Mouse (Mus musculus): ENCODE measurements around the gene Tcf21. TPM values are rescaled to one million over a fixed set of nuclear protein-coding genes. Genes with fewer than 3 reads are reported as not detected.

Tcf21 gene
- total RNA-seq, 2 experiments from 2014 or later: not detected

DNA sequence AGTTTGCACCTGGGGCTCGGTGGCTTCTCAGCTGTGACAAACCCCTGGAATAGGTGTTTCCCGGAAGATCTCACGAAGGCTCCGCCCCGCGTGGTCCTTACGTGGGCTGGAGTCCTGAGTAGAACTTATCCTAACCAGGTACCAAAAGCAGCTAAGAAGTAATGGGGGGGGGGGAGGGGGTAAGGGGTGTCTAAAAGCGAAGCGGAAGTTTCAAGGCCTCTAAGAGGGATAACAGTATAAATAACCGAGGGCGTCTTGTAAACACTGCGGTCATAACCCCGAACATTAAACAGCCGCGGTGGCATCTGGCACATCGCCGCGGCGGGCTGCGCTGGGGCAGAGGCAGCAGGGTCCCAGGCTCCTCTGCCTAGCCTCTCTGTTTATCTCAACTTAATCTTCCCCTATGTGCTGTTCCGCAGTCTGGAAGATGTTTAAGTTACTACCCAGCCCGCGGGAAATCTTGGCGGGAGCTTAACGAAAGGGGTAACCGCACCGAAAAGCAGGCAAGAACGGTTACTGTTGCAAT, 3.7 kb downstream of the Tcf21 start:
- no peak for DNase-seq (ENCODE audit: extremely low spot score in 1 of 2, low spot score in 1 of 2)

DNA sequence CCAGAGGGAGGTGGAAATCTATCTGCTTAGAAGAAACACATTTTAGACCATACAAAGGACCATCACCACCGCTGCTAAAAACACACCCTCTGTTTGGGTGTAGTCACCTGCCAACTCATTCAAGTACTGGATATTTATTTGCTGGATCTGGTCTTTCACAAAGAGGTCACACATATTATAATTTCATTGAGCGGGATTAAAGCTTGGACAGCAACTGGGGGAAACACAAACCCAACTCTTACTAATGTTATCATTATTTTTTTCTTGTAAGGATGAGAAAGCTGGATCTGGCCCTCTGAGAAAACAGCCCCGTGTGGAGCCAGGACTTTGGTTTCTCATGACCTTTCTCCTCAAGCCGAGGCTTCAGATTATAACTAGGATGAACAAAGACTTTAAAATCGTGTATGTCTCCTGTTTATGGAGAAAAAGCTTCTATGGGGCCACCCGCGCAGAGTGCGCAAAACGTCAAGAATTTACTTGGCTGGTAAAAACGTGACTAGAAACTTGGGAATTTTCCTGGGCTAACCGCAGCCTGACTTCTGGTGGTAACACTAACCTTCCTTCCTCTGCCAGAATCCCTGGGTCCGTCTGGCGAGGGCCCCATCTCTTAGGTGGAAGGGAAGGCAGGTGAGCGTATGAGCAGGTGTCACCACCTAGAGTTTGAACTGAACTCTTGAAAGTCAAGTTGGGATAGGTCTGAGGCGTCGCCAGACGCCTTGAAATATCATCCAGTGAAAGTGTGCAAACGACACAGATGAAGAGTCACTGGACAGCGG, 4.3 kb downstream of the Tcf21 start:
- DNase-seq (ENCODE audit: extremely low spot score in 1 of 2, low spot score in 1 of 2): no peak

DNA sequence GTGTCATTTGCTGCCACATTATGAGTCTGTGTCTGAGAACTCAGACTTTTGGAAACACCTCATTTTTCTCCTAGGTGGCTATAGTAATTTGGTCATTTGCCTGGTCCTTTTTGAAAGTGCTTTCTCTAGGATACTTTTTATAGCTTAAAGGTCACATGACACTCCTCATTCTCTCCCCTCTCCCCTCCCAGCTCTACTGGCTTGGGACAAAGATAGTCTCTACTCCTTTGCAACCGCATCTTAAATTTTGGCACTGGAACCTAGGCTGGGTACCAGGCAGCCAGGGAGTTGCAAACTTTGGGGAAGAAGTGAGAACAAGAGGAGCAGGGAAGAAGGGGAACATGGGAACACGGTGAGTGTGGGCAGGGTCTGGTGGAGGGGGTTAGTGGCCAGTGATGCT, 5.2 kb downstream of the Tcf21 start:
- no peak for DNase-seq (ENCODE audit: extremely low spot score in 1 of 2, low spot score in 1 of 2)

DNA sequence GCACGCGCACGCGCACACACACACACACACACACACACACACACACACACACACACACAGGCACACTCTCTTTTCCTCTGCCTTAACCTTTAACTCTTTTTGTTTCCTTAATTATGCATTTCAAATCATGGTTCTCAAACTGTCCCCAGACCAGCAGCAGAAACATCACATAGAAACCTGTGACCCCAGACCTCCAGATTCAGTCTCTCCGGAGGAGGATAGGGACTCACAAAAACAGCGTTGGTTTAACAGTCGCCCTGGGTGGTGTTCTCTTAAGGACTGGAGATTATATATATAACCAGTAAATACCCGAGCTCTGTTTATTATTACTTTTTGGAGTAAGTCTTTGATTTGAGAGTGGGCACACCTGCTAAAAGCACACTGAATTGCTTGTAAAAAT, 5.7 kb downstream of the Tcf21 start:
- no peak for DNase-seq (ENCODE audit: extremely low spot score in 1 of 2, low spot score in 1 of 2)

DNA sequence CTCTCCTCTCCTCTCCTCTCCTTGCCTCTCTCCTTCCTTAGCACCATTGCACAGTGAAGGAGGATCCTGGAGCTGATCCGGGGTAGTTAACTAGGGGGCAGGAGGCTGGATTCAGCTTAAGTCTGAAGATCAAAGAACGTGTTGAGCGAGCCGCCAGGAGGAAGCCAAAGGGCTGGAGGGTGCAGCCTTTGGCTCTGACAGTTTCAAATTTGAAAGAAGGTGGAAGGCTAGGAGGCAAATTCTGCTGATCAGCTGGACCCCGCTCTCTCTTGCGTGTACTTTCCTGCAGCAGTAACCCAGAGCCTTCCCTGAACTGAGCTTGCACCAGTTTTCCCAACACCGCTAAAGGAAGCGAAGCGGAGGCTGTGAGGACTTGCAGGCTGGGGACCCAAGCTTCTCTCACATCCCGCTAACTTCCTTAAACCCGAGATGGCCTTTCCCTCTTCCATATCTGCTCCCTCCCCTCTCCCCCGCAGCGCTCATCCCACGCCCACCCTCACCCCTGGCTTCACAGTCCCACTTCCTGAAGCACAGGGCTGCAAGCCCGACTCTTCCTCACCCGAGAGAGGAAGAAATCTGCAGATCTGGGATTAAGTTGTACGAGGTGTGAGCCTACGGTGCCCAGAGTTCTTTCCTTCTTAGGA, 6.5 kb downstream of the Tcf21 start:
- DNase-seq (ENCODE audit: extremely low spot score in 1 of 2, low spot score in 1 of 2): no peak

DNA sequence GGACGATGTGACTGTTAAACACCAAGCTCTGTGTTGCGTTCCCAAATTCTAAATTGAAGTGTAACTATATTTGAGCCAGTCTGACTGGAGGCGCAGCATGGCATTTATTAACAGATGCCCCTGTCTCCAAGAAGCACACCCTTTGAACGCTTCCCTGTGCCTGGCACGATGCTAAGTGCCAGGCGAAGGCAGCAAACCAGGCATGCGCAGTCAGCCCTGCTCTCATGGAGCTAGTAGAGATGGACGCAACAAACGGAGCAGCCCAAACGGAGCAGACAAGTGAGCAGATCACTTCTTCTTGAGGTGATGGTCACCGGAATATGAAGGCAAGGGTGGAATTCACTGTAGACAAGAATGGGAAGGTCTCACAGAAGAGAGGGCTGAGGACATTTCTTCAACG, 8.1 kb downstream of the Tcf21 start:
- DNase-seq (ENCODE audit: extremely low spot score in 1 of 2, low spot score in 1 of 2): no peak

DNA sequence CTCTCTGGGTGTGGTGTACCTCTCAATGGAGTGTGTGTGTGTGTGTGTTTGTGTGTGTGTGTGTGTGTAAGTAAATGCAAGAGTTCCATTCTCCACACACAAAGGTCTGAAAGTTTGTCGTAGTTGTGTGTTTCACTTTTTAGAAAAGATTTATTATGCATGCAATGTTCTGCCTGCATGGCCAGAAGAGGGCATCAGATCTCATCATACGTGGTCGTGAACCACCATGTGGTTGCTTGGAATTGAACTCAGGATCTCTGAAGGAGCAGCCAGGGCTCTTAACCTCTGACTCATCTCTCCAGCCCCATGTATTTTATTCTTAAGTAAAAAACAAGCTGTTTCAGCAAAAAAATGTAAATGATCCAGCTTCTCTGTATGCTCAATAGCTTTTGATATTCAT, 37.3 kb downstream of the Tcf21 start:
- no peak for DNase-seq (ENCODE audit: extremely low spot score in 1 of 2, low spot score in 1 of 2)

DNA sequence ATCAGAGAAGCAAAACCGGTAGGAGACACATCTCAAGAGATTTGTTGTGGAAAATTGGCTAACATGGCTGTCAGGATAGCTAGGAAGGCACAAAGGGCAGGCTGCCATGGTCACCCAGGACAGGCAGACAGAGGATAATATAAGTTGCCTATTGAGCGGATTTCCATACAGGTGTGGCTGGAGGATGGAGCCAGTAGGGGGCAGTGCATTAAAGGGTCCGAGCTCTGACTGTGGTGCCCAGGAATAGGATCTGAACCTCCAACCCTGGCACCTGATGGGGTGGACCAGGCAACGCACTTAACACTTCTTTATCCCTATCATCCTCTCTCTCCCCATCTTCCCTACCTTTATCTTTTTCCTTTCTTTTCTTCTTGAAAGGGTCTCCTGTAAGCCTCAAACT, 38.5 kb downstream of the Tcf21 start:
- DNase-seq (ENCODE audit: extremely low spot score in 1 of 2, low spot score in 1 of 2): peak in 1 of 2 experiments; percentile 20

DNA sequence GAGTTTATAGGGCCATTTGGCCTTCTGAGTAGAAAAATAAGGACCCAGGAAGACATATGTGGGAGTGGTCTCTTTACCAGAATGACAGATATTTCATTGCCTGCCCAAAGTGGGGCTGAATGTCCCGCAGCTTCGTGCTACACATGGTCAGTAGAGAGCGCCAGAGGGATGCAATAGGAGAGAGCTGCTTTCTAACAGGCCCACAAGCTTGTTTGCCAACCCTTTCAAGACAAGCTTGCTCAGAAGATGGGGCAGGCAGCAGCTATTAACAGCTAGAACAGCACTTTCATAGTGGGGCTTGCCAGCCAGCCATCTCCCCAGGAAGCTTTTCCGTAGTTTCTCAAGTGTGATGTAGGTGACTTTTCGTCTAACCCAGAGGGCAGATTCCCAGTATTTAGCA, 42.0 kb downstream of the Tcf21 start:
- peak in 1 of 2 experiments; percentile 20 for DNase-seq (ENCODE audit: extremely low spot score in 1 of 2, low spot score in 1 of 2)

DNA sequence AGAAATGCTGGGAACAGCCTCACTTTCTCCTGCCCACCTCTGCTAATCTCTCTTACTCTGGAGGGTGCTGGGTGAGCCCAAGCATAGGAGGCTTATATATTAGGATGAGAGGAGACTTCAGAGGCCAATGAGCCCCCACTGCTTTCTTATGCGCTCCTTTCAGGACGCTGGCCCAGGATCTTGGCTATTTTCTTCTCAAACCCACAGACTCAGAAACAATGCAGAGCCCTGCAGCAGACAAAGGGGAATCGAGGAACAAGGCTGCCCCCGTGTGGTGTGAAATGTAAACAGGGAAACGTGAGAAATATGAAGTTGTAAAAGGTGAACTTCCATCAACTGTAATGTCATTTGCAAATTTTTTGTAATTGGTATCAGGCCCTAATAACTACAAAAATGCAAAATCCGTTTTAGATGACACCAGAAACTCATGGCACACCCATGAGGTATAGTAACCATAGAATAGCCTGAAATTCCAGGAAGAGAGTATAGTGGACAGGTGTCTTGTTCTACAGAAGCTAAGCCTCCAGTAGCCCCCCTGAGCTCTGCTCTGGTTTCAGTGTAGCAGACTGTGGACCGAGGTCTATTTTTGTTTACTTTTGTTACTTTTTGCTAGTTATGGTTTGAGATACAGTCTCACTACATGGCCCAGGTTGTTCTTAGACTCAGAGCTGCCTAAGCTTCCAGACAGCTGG, 43.8 kb downstream of the Tcf21 start:
- peak; percentile 57 to 82 for DNase-seq (ENCODE audit: extremely low spot score in 1 of 2, low spot score in 1 of 2)

DNA sequence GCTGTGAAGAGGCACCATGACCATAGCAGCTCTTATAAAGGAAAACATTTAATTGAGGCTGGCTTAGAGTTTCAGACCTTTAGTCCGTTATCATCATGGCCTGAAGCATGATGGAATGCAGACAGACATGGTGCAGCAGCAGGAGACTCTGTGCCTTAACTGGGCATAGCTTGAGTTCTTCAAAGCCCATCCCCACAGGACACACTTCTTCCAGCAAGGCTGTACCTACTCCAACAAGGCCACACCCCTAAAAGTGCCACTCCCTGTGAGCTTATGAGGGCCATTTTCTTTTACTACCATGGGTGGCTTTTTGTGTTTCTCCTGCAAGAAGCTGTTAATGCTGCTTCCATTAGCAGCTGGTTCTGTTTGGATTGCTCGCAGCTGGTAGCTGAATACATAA, 44.5 kb downstream of the Tcf21 start:
- no peak for DNase-seq (ENCODE audit: extremely low spot score in 1 of 2, low spot score in 1 of 2)

DNA sequence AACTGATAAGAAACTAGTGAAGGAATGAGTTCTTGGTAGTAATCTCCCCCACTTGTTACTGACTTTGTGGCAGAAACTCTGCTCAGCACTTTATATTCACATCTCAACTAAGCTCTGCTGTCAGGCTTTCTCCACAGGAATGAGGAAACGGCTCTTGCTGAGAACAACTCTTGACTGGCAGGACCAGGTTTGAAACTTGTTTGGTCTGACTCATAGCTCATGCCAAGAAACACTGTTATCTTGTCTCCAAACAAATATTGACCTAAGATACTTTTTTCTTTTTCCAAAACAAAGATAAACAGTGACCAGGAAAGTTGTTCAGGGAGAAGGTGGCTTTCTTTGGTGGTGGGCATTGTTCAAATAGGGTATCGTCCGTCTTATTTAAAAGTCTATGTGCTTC, 45.3 kb downstream of the Tcf21 start:
- DNase-seq (ENCODE audit: extremely low spot score in 1 of 2, low spot score in 1 of 2): no peak

Other genes with a start within 250 kb of the Tcf21 start
- gene Slc2a12, start 175.2 kb downstream of the Tcf21 start, total RNA-seq (2021): 1 to 10 TPM; 2.7 to 2.9 TPM
- 10 to 100 TPM; 60.6 to 61.8 TPM for gene Tbpl1, start 88.2 kb downstream of the Tcf21 start, total RNA-seq (2021)